Mouse (Mus musculus) cerebellum, adult 9-11 months (tissue): Measurements from ENCODE around the gene Grcc10.
A peak's percentile ranks its signal among the peaks of the same experiment; 100 is the strongest.

Experiments
- DNase-seq: peaks from one replicate; pipeline ENCODE4 v3.0.0; 2022

Grcc10 gene

DNA sequence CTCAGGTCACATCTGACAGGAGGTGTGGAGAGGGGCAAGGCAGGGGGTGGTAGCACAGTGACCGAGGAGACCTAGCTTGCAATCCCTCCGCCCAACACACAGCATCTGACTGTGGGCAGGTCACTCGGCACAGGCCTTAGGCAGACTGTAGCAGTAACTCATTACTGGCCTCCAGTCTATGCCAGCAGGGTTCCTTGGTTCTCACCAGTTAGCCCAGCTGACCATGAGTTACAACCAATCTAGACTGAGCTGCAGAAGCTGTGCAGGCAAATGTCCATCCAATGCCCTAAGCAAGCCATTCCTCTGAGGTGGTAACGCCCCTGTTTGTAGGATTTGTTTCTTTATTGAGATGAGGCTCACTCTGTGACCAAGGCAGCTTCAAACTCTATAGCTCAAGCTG, 41.8 kb downstream of the Grcc10 start:
- peak; percentile 57 for DNase-seq

DNA sequence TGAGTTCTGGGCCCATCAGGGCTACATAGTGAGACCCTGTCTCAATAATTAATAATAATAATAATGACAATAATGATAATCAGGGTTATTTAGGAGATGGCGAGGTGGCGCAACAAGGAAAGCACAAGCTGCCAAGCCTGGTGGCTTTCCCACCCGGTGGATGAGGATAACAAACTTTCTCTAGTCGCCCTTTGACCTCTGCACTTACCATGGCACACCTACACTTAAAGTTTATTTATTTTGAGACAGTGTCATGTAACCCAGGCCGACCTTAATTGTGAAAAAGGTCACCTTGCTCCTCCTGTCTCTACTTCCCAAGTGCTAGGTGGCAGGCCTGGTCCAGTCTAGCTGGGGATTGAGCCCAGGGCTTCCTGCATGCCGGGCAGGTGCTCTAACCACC, 42.4 kb downstream of the Grcc10 start:
- no peak for DNase-seq

DNA sequence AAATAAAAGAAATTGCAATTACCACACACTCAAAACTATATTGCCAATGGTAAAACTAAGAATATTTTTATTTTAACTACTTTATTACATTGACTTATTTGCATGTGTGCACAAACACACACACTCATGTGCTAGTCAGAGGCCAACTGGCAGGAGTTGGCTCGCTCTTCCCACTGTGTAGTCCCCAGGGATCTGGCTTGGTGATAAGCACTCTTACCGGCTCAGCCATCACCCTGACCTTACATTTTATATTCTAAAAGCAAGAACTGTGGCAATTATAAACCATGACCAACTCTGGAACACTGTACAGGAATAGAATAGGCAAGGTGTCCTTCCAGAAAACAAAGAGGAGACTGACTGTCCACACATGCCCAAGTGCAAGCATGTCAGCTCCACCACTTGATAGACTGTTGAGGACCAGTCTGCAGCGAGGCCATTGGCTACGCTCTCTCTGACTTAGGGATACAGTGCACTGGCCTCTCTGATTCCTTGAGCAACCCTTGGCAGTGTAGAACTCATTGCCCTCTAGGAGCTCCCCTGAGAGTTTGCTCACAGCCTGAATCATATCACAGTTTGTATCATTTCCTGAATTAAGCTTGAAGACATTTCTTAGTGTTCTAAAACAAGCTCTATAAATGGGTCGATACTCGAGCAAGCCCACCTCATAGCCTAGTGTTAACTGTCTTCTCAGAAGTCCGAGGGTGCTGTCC, 44.6 kb downstream of the Grcc10 start:
- no peak for DNase-seq

DNA sequence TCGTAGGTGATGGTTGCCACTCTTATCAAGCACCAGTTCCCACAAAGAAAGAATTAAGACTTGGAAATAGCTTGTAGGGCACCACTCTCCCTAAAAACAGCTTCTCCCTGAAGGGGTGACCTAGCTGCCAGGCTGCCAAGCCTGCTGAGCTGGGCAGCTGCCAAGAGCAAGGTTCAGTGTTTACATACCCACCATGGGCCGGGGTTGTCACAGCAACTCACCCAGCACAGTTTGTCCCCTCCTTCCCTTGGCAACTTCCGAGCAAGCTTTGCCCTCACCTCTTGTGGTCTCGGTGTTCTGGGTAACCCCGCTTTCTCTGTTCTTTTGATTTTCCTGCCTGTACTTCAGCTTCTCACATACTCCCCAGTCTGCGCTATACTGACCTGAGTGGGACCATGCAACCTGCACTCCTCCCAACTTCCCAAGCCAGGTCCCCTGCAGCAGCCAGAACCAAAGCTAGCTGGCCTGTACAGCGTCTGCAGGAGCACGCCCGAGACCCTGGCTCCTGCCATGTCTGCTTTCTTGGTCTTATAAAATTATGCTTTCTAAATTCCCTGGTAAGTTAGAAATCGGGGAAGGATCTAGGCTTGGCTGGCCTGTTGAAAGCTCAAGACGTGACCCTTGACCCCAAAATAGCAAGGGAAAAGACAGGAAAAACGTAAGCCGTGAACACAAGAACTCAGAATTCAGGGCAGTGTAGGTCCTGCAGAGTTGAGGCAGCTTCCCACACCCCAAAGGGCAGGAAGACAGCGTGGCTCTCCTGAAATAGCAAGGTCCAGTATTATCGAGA, 46.8 kb downstream of the Grcc10 start:
- DNase-seq: peak; percentile 76

DNA sequence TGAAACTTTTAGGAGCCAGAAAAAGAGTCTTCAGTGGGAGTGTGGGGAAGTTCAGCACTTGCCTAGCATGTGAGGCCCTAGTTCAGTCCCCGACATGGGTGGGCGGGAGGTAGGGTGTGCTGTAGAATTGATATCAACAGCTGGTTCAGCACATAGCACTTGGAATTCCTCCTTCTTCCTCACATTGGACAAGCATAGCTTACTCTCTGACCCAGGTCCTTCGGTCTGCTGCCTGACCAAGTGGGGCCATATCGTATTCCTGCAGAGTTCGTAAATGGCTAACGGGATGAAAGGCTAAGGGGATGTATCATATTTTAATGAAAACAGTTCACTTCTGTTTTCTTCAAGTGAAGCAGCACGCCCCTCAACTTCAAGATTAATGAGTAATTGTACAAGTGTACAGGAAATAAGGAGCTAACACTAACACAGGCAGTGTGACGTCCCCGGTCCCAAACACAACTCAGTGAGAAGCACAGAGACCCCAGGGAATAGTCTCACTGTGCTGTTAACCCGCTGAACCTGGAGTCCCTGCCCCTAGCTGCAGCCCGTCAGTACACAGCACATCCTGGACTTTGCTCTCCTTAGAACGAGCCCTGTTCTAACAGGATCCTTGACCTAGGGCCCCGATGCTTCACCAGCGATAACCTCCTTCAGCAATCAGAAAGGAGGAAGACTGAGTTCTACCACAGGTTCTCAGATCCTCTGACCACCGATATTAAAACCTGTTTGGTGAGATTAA, 47.8 kb downstream of the Grcc10 start:
- DNase-seq: no peak

DNA sequence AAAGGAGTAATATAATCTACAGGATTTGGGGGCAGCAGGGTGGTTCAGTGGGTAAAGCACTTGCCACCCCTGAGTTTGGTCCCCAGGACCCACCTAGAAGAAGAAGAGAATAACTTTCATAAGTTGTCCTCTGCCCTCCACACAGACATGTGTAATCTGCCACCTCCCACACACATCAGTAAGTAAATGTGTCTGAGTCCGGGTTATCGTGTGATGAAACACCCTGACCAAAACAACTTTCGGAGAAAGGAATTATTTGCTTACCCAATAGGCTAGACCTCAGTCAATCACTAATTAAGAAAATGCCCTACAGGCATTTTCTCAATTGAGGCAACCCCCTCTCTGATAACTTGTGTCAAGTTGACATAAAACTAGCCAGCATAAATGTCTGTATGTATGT, 50.7 kb downstream of the Grcc10 start:
- DNase-seq: no peak
